Mouse (Mus musculus) frontal cortex, adult 2 months (tissue): ENCODE data around the gene Lpcat3. TPM values are rescaled to one million over a fixed set of nuclear protein-coding genes. Genes with fewer than 3 reads are reported as not detected.

Experiments
- polyA plus RNA-seq: library from polyadenylated mRNA; depleted of rRNA; stranded (reverse); fragments of >200 nt; gene quantifications from 2 replicates; pipeline ENCODE4 v1.2.3, GENCODE M21; 2012; rRNA removed

Lpcat3 gene
- polyA plus RNA-seq, 1 experiment: 45.9 TPM

Other genes starting within 250 kb of the Lpcat3 start
- gene Pex5, start 248.0 kb upstream of the Lpcat3 start, polyA plus RNA-seq: 55.4 and 62.0 TPM in 2 replicates
- gene Clstn3, start 198.2 kb upstream of the Lpcat3 start, polyA plus RNA-seq: 202 and 206 TPM in 2 replicates
- 0.19 and 0.36 TPM in 2 replicates for gene C1rl, start 169.9 kb upstream of the Lpcat3 start, polyA plus RNA-seq
- gene C1ra, start 150.6 kb upstream of the Lpcat3 start, polyA plus RNA-seq: 0.97 and 1.1 TPM in 2 replicates
- gene C1s1, start 120.7 kb upstream of the Lpcat3 start, polyA plus RNA-seq: 1.6 and 2.3 TPM in 2 replicates
- not detected in 2 replicates for gene C1rb, start 92.7 kb upstream of the Lpcat3 start, polyA plus RNA-seq
- 0.59 and 0.62 TPM in 2 replicates for gene C1s2, start 26.9 kb upstream of the Lpcat3 start, polyA plus RNA-seq
- gene Emg1, start 49.2 kb downstream of the Lpcat3 start, polyA plus RNA-seq: 62.4 and 68.0 TPM in 2 replicates
- 107 and 108 TPM in 2 replicates for gene Phb2, start 49.3 kb downstream of the Lpcat3 start, polyA plus RNA-seq
- 5.1 and 7.1 TPM in 2 replicates for gene Ptpn6, start 75.7 kb downstream of the Lpcat3 start, polyA plus RNA-seq
- gene Grcc10, start 78.3 kb downstream of the Lpcat3 start, polyA plus RNA-seq: 383 and 401 TPM in 2 replicates
- gene Gm45234, start 93.0 kb downstream of the Lpcat3 start, polyA plus RNA-seq: not detected in 2 replicates
- gene Atn1, start 93.5 kb downstream of the Lpcat3 start, polyA plus RNA-seq: 75.6 and 84.2 TPM in 2 replicates
- 822 and 850 TPM in 2 replicates for gene Eno2, start 106.6 kb downstream of the Lpcat3 start, polyA plus RNA-seq
- gene Lrrc23, start 116.7 kb downstream of the Lpcat3 start, polyA plus RNA-seq: 5.0 and 7.6 TPM in 2 replicates
- gene Spsb2, start 145.6 kb downstream of the Lpcat3 start, polyA plus RNA-seq: 7.0 and 7.3 TPM in 2 replicates
- 861 and 922 TPM in 2 replicates for gene Tpi1, start 151.3 kb downstream of the Lpcat3 start, polyA plus RNA-seq
- 133 and 147 TPM in 2 replicates for gene Usp5, start 166.5 kb downstream of the Lpcat3 start, polyA plus RNA-seq
- gene Cdca3, start 166.5 kb downstream of the Lpcat3 start, polyA plus RNA-seq: 2.2 and 2.8 TPM in 2 replicates
- 0.50 and 0.53 TPM in 2 replicates for gene Gnb3, start 177.2 kb downstream of the Lpcat3 start, polyA plus RNA-seq
- gene P3h3, start 194.7 kb downstream of the Lpcat3 start, polyA plus RNA-seq: 80.2 and 83.2 TPM in 2 replicates
- gene Gpr162, start 201.0 kb downstream of the Lpcat3 start, polyA plus RNA-seq: 190 and 200 TPM in 2 replicates
- gene Cd4, start 225.2 kb downstream of the Lpcat3 start, polyA plus RNA-seq: 0.64 and 1.3 TPM in 2 replicates
- 5.9 and 6.0 TPM in 2 replicates for gene Lag3, start 248.7 kb downstream of the Lpcat3 start, polyA plus RNA-seq